Mouse (Mus musculus): ENCODE results near the gene Spdye4a. TPM values are rescaled to one million over a fixed set of nuclear protein-coding genes. Genes with fewer than 3 reads are reported as not detected.
A peak's percentile ranks its signal among the peaks of the same experiment; 100 is the strongest.

The Spdye4a gene
- total and polyA plus RNA-seq, 3 experiments = not detected

GRCm38 (mm10) chr5:143268985-143269362 is 42.3 kb upstream of the Spdye4a start:
- H3K36me3 ChIP-seq (replicated peaks in 1 of 2; ENCODE audit: control insufficient read depth in 1 of 2, insufficient read depth in 1 of 2, low read length in 1 of 2) = peaks cover 0 to 23% of the 10 kb centered on the region in 2 experiments
- peak overlapping the region; percentile 91; the same call in 1 of the 2 replicates for H3K9ac ChIP-seq (ENCODE audit: insufficient read depth, low read depth)
- TF ChIP-seq MEF2A (IDR thresholded peaks at IDR 0.05; ENCODE audit: borderline replicate concordance, low read depth, low read length) = no peak
- TF ChIP-seq IRF4 (IDR thresholded peaks at IDR 0.05; ENCODE audit: low read depth, low read length) = no peak
- TF ChIP-seq MXI1 (IDR thresholded peaks at IDR 0.05; ENCODE audit: low read depth, low read length) = no peak
- TF ChIP-seq ZNF384 (IDR thresholded peaks at IDR 0.05; ENCODE audit: low read depth, low read length) = no peak
- TF ChIP-seq BHLHE40 (IDR thresholded peaks at IDR 0.05; ENCODE audit: low read depth, low read length) = no peak
- TF ChIP-seq TCF12 (IDR thresholded peaks at IDR 0.05; ENCODE audit: low read depth, low read length) = no peak
- TF ChIP-seq RAD21 (IDR thresholded peaks at IDR 0.05; ENCODE audit: low read depth, low read length) = no peak
- TF ChIP-seq E2F4 (IDR thresholded peaks at IDR 0.05; ENCODE audit: insufficient replicate concordance, low read depth, low read length) = no peak
- dilution Hi-C loops (cut with MboI; ENCODE audit: extremely low pct_ligation_motif_present, extremely low pct_unique_long_range_greater_than_20kb, low sequenced_read_pairs) = no loop called here
- H3K27ac ChIP-seq (ENCODE audit: insufficient read depth, low read depth) = no peak overlapping the region
- H3K9me3 ChIP-seq (replicated peaks; ENCODE audit: low read length) = no peaks in the 10 kb centered on the region
- in situ Hi-C loops (cut with MboI; ENCODE audit: low pct_ligation_motif_present, low pct_unique_long_range_greater_than_20kb, low sequenced_read_pairs) = no loop called here
- DNase-seq (ENCODE audit: extremely low read depth) = no peak
- H3K4me2 ChIP-seq (ENCODE audit: insufficient read depth, low read depth, poor library complexity, severe bottlenecking) = peak overlapping the region; percentile 78
- H3K79me2 ChIP-seq (replicated peaks; ENCODE audit: control insufficient read depth, extremely low read depth, insufficient read depth, poor library complexity, severe bottlenecking) = no peaks in the 10 kb centered on the region
- H3K4me3 ChIP-seq (replicated peaks in 1 of 3; ENCODE audit: low read depth in 2 of 3, low read length in 2 of 3, poor library complexity in 1 of 3) = peak overlapping the region in 2 of 3 experiments; percentile 84 to 94
- no peaks in the 10 kb centered on the region for H3K27me3 ChIP-seq (replicated peaks)
- H3K4me1 ChIP-seq (ENCODE audit: control insufficient read depth in 1 of 2, insufficient read depth in 2 of 2) = peaks cover 16 to 21% of the 10 kb centered on the region in 2 experiments

GRCm38 (mm10) chr5:143266794-143267193 is 40.1 kb upstream of the Spdye4a start:
- H3K9me3 ChIP-seq (replicated peaks; ENCODE audit: low read length) = no peaks in the 10 kb centered on the region
- no peak overlapping the region for H3K27ac ChIP-seq (ENCODE audit: insufficient read depth, low read depth)
- H3K4me2 ChIP-seq (ENCODE audit: insufficient read depth, low read depth, poor library complexity, severe bottlenecking) = no peak overlapping the region
- in situ Hi-C loops (cut with MboI; ENCODE audit: low pct_ligation_motif_present, low pct_unique_long_range_greater_than_20kb, low sequenced_read_pairs) = no loop called here
- no peak overlapping the region for H3K4me3 ChIP-seq (replicated peaks in 1 of 3; ENCODE audit: low read depth in 2 of 3, low read length in 2 of 3, poor library complexity in 1 of 3)
- dilution Hi-C loops (cut with MboI; ENCODE audit: extremely low pct_ligation_motif_present, extremely low pct_unique_long_range_greater_than_20kb, low sequenced_read_pairs) = no loop called here
- peaks cover 15 to 21% of the 10 kb centered on the region in 2 experiments for H3K4me1 ChIP-seq (ENCODE audit: control insufficient read depth in 1 of 2, insufficient read depth in 2 of 2)
- H3K36me3 ChIP-seq (replicated peaks in 1 of 2; ENCODE audit: control insufficient read depth in 1 of 2, insufficient read depth in 1 of 2, low read length in 1 of 2) = peaks cover 8 to 41% of the 10 kb centered on the region in 2 experiments
- H3K9ac ChIP-seq (ENCODE audit: insufficient read depth, low read depth) = no peak overlapping the region
- H3K79me2 ChIP-seq (replicated peaks; ENCODE audit: control insufficient read depth, extremely low read depth, insufficient read depth, poor library complexity, severe bottlenecking) = no peaks in the 10 kb centered on the region
- no peaks in the 10 kb centered on the region for H3K27me3 ChIP-seq (replicated peaks)
- TF ChIP-seq MAFK (IDR thresholded peaks at IDR 0.05; ENCODE audit: insufficient replicate concordance, low read length) = no peak
- no peak for TF ChIP-seq EP300 (IDR thresholded peaks at IDR 0.05; ENCODE audit: low read length)
- DNase-seq (ENCODE audit: extremely low read depth) = no peak

GRCm38 (mm10) chr5:143265409-143265808 is 38.7 kb upstream of the Spdye4a start:
- H3K4me3 ChIP-seq (replicated peaks in 1 of 3; ENCODE audit: low read depth in 2 of 3, low read length in 2 of 3, poor library complexity in 1 of 3) = no peak overlapping the region
- H3K4me2 ChIP-seq (ENCODE audit: insufficient read depth, low read depth, poor library complexity, severe bottlenecking) = no peak overlapping the region
- H3K79me2 ChIP-seq (replicated peaks; ENCODE audit: control insufficient read depth, extremely low read depth, insufficient read depth, poor library complexity, severe bottlenecking) = no peaks in the 10 kb centered on the region
- H3K36me3 ChIP-seq (replicated peaks in 1 of 2; ENCODE audit: control insufficient read depth in 1 of 2, insufficient read depth in 1 of 2, low read length in 1 of 2) = peaks cover 8 to 43% of the 10 kb centered on the region in 2 experiments
- H3K4me1 ChIP-seq (ENCODE audit: control insufficient read depth in 1 of 2, insufficient read depth in 2 of 2) = peaks cover 8 to 12% of the 10 kb centered on the region in 2 experiments
- TF ChIP-seq HCFC1 (IDR thresholded peaks at IDR 0.05; ENCODE audit: low read depth, low read length) (peak; percentile 53), NELFE (IDR thresholded peaks at IDR 0.05; ENCODE audit: low read depth, low read length) (no peak)
- dilution Hi-C loops (cut with MboI; ENCODE audit: extremely low pct_ligation_motif_present, extremely low pct_unique_long_range_greater_than_20kb, low sequenced_read_pairs) = no loop called here
- H3K9ac ChIP-seq (ENCODE audit: insufficient read depth, low read depth) = no peak overlapping the region
- H3K27me3 ChIP-seq (replicated peaks) = no peaks in the 10 kb centered on the region
- H3K27ac ChIP-seq (ENCODE audit: insufficient read depth, low read depth) = no peak overlapping the region
- in situ Hi-C loops (cut with MboI; ENCODE audit: low pct_ligation_motif_present, low pct_unique_long_range_greater_than_20kb, low sequenced_read_pairs) = no loop called here
- no peaks in the 10 kb centered on the region for H3K9me3 ChIP-seq (replicated peaks; ENCODE audit: low read length)
- DNase-seq (ENCODE audit: extremely low read depth) = no peak

Measured in CH12.LX (cell line).